Mouse (Mus musculus): ENCODE results near the gene Cmss1.

Gene Cmss1

DNA sequence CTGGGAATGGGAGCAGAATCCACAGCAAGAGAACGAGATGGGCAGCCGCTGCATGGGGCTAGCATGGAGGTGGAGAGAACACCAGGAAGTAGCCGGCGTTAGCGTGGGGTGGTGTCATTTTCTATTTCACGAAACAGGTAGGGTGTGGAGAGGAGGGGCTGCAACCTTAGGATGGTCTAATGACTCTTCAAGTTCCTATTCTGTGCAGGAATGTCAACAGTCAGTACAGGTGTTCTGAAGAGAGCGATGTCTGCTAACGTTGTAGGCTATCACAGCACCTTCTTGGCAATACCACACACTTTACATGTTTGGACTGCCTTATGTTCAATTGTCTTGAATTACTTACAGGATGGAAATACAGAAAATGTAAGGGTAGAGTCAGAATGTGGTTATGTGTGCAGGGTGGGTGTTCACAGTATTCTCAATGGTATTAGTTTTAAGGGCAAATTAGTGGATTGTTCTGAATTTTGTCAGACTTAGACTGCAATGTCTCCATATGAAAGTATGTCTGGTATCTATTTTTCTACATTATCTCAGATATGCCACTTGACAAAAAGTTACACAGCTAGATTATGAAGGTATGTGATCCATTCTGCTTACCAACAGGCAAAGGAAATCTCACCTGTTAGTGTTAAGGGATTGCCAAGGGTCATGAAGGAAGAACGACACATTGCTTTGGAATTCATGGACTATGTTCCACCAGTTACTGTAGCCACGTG lies 311.3 kb downstream of the Cmss1 start:
- DNase-seq (ENCODE audit: low spot score): no peak

DNA sequence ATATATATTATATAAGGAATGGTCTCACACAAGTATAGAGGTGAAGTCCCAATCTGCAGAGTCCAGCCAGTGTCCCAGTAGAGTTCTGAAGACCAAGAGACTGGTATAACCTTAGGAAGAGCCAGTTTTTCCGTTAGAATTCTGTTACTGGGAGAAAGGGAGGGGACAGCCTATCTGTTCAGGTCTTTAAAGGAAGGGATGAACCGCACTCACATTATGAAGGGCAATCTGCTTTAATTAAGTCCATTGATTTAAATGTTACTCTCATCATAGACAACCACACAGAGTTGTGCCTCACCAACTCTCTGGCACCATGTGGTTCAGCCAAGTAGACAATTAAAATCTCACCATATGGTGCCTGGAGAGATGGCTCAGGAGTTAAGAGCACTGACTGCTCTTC lies 313.9 kb downstream of the Cmss1 start, which contains the start of gene Tmem30c:
Gene Tmem30c, minus strand, starts transcription at position 101 of the 400 bp plus-strand sequence.
- DNase-seq (ENCODE audit: low spot score): no peak

DNA sequence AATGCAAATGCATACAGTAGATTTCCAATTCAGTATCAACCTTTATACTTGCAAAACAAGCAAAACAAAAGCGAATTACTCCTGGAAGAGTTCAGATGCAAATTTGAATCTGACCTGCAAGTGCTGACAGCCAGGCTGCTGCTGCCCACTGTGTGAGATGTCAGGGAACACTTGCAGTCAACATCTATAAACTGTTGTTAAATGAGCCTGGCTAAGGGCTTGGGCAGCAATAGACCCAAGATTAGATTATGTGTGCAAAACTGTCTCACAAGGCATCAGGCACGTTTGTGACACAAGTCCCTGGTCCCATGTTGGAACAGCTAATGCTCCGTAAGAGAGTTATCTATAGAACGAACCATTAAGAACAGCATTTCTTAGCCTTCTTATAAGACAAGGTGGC lies 314.4 kb downstream of the Cmss1 start:
- no peak for DNase-seq (ENCODE audit: low spot score)

DNA sequence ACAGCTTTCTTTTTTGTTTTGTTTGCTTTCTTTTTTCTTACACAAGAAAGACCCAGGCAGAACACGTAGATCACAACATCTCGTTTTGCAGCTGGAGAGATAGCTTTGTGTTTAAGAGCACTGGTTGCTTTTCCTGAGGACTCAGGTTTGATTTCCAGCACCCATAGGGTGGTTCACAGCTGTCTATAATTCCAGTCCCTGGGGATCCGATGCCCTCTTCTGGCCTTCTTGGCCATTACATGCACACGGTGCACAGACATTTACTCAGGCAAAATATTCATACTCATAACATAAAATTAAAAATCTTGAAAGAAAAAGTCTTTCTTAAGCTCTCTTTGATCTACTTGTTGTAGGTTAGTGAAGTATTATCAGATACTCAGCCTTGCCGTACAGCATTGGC lies 315.0 kb downstream of the Cmss1 start:
- no peak for DNase-seq (ENCODE audit: low spot score)

DNA sequence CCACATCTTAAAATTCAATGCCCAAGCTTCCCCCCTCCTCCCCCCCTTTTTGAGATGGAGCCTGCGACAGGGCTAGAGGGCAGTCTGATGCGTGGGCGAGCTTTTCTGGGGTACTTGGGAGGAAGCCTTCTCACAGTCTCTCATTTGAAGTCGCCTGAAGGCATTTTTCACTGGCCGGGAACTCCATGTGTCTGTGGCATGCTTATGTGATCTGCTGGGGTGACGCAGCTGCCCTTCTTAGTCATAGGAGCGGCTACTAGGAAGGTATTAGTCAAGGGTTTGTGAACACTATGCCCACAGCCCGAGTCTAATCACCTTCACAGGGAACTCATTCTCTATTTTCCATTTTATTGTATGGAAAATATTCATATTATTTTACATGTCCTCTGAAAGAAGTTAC lies 325.2 kb downstream of the Cmss1 start:
- no peak for DNase-seq (ENCODE audit: low spot score)

DNA sequence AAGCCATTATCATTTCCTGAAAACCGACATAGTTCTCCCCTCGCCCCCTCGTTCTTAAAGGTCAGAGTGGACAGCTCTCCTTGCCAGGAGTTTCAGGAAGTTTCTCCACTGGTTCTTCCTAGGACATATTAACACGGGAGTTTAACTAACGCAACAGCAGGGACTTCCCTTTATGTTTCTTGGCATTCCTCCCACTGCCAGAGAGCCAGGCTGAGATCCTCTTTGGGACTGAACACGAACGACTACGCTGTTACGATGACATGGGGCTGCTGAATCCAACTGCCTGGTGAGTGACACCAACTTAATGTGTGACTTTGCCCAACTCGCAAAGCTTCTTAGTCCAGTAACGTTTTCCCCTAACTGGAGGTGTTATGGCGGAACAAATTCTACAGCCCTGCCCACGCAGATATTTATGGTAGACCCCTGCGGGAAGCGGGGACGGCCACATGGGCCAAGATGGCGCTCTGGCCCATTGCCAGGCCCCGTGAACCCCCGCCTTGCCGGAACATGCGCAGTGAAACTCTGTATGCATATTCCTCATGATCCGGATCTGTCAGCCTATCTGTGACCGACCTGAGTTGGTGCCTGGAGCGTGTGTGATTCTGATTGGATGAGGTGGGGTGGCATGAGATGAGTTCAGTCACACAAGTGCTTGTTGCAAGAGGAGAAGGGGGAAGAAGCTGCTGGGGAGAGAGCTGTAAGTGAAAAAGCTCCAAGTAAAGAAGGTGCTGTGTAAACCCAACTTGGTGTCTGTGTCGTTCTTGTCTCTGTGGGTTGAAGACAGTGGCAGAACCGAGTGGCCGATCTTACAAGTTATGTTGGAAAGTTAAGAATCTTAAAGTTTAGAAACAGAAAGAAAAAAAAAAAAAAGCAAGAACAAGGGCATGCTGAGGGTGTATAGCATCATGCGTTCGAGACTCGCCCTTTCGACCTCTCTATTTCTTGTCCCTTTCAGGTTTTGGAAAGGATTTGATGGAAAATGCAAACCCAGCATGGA lies 326.1 kb downstream of the Cmss1 start:
- peak; percentile 74 for DNase-seq (ENCODE audit: low spot score)

DNA sequence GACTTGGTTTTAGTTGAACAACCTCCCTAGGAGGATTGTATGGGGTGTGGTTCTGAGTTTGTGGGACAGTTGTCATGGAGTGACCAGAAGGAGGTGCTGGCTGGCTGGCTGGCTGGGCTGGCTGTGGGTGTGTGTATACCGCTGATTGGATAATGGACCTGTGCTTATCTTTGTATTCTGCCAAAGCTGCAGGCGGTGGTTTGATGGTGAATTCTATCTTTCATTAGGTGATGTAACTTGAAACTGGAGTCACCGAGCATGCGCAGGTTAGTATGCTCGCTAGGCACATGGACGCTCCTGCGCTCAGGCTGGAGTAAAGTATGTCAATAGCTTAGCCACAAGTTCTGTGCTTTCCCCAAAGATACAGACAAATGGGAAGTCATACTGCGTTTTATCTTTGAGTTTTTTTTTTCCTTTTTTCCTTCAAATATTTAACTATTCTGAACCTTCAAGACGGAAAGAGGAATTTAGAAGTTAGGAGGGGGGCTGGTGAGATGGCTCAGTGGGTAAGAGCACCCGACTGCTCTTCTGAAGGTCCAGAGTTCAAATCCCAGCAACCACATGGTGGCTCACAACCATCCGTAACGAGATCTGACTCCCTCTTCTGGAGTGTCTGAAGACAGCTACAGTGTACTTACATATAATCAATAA lies 327.6 kb downstream of the Cmss1 start:
- no peak for DNase-seq (ENCODE audit: low spot score)

DNA sequence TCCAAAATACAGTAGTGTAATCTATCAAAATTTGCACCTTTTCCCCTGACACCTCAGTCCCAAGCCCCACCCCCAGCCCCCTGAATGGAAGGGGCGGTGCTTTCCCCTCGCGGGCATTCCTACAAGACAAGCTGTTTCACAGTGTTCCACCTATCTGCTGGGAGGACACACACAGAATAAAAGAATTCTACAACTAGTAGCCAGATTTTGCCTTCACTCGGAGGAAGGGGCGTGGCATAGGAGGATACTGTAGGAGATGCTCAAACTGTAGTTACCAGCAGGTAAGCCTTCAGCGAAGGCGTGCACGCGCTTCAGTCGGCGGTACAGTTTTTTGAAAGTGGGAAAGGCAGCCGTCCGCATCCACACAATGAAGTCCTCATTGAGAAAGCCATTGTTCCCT lies 336.9 kb downstream of the Cmss1 start:
- no peak for DNase-seq (ENCODE audit: low spot score)

DNA sequence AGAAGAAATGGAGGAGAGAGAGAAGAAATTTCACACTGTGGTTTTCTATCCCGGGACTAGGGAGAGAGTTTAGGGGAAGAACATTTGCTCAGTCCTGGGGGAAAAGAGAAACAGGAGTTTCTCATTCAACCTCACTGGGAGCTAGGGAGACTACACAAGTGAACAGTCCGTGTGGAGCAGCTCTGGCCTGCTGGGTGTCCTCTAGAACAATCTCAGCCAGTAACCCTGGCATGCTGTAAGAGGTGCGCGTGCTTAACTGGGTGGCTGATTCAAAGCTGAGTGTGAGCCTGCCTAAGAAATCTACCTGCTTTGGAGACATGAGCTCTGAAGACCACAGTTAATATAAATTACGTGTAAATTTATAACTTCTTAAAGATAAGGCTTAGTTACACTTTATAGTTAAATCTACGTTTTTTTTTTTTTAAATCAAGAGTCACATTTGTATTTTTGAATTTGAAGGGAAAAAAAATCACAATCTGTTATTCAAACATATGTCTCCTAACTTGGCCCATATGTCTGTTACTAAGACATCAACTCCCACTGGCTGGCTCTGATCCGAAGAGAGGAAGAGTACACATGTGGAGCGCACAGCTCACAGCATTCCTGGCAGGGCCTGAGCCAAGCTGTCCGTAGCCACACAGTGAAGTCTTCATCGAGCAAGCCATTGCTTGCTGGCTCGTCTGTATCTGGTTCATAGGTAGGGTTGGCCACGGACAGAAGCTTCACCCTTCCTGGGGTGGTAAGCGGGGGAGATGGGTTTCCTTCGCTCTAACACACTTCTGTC lies 338.4 kb downstream of the Cmss1 start:
- DNase-seq (ENCODE audit: low spot score): no peak

DNA sequence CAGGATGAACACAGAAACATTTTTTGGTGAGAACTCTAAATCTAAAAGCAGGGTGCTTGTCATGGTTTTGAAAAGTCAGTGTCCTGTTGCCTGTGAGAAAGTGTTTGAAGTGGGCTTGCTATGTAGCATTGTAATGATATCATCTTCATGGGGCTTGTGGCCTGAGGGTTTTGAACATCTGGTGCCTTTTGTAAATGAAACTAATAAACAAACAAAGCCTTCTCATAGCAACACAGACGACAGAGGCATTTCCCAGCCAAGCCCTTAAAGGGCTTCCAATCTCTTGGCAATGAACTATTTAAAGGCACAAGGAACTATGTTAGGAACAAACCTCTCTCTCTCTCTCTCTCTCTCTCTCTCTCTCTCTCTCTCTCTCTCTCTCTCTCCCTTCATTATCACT lies 339.6 kb downstream of the Cmss1 start:
- no peak for DNase-seq (ENCODE audit: low spot score)

DNA sequence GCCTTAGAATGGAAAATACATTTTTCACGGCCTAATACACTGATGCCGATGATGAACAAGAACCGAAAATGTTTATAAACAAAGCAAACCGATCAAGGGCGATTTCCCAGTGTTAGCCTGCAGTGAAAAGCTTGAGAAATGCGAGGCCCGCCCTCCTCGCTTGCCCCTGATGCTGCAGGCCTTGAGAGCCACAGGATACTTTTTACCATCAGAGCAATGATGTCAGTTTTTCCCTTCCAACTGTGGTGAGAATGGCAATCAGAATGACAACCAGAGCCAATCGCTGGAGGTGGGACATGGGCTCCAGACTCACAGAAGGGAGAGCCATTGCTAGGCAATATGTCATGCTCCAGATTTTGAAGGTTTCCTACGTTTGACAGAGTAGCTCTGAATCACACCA lies 346.5 kb downstream of the Cmss1 start:
- DNase-seq (ENCODE audit: low spot score): no peak

DNA sequence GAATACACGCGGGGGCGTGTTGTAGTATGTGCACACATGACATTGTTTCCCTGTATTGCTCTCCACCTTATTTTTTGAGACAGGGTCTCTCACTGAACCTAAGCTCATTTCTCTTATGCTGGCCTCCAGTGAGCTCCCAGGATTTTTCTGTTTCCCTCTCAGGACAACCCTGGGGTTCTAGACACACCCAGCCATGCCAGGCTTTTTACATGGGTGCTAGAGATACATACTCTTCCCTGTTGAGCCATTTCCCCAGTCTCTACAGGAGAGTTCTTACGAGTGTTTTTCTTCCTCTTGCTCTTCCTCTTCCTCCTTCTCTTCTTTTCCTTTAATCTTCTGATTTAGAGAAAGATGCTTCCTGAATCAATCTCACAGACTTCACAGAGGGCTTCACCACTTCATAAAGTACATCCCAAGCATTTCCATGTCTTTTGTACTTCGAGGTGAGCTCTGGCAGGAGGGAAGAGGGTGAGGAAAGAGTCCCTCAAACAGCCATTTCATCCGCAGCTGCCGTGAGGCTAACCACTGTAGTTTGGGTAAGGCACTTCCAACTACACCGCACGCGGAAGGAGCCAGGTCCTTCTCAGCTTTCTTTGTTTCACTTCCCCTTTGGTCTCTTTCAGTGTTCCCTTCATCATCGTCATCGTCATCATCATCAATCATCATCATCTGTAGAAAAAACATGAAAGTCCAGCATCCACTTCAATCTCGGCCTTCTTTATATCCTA lies 347.1 kb downstream of the Cmss1 start:
- no peak for DNase-seq (ENCODE audit: low spot score)
